Mouse (Mus musculus): ENCODE data around the gene Olfr1356.
"Not testable (repeated sequence)": the region's sequence is repeated elsewhere in the genome, so short reads cannot be mapped to it uniquely, and the experiment has no call there.

Olfr1356 gene

GRCm38 (mm10) chr10:78852066-78852465, at the start of gene Olfr1356:
Gene Olfr1356 (minus strand): TSS chr10:78852166.
- DNase-seq (ENCODE audit: low spot score in 2 of 2), result no peak

GRCm38 (mm10) chr10:78875240-78875639, 23.3 kb upstream of the Olfr1356 start, which contains the start of gene Olfr1355:
Gene Olfr1355 (plus strand): TSS chr10:78875540.
- no peak for DNase-seq (ENCODE audit: low spot score in 2 of 2)

- not testable (repeated sequence) for DNase-seq (ENCODE audit: low spot score in 2 of 2)
These were observed 11.5 kb downstream of the Olfr1356 start for GRCm38 (mm10) chr10:78840456-78840855.

- DNase-seq (ENCODE audit: low spot score in 2 of 2), result no peak
These were observed 39.5 kb downstream of the Olfr1356 start for GRCm38 (mm10) chr10:78812358-78813060.

- DNase-seq (ENCODE audit: low spot score in 2 of 2), result no peak
These were observed 50.5 kb downstream of the Olfr1356 start for GRCm38 (mm10) chr10:78801449-78801848.

Measured in urinary bladder, postnatal 36 days (tissue).